Mouse (Mus musculus) heart, embryonic 15.5 days (tissue): ENCODE measurements around the gene Nkain2. TPM values are rescaled to one million over a fixed set of nuclear protein-coding genes. Genes with fewer than 3 reads are reported as not detected.

Experiments
- ATAC-seq: fragments of 200-750 bp; cut with Nextera tagmentation; replicated peaks from 2 replicates; pipeline ENCODE4 v1.8.0; 2017; ENCODE audit warnings: low read depth, moderate TSS enrichment; ENCODE audit not compliant: insufficient number of reproducible peaks, insufficient read depth, low FRiP score
- H3K27ac ChIP-seq: fragments of 300-500 bp; sonication (generic); 2 replicates; pipeline ENCODE4 v1.5.1; 2015; ENCODE audit warnings: mild to moderate bottlenecking, inconsistent platforms
- H3K27me3 ChIP-seq: fragments of 300-500 bp; sonication (generic); 2 replicates; pipeline ENCODE4 v1.6.1; 2015; ENCODE audit warnings: inconsistent platforms
- H3K36me3 ChIP-seq: fragments of 300-500 bp; sonication (generic); 2 replicates; pipeline ENCODE4 v1.6.1; 2015; ENCODE audit warnings: mild to moderate bottlenecking, inconsistent platforms
- H3K4me1 ChIP-seq: fragments of 300-500 bp; sonication (generic); replicated peaks from 2 replicates; pipeline ENCODE4 v1.6.1; 2015; ENCODE audit warnings: inconsistent platforms
- H3K4me2 ChIP-seq: fragments of 300-500 bp; sonication (generic); 2 replicates; pipeline ENCODE4 v1.6.1; 2015; ENCODE audit warnings: inconsistent platforms, mild to moderate bottlenecking, moderate library complexity
- H3K4me3 ChIP-seq: fragments of 300-500 bp; sonication (generic); 2 replicates; pipeline ENCODE4 v1.5.1; 2015; ENCODE audit warnings: mild to moderate bottlenecking, inconsistent platforms
- H3K9ac ChIP-seq: fragments of 300-500 bp; sonication (generic); 2 replicates; pipeline ENCODE4 v1.6.1; 2015; ENCODE audit warnings: mild to moderate bottlenecking, inconsistent platforms
- H3K9me3 ChIP-seq: fragments of 300-500 bp; sonication (generic); replicated peaks from 2 replicates; pipeline ENCODE4 v1.6.1; 2016; ENCODE audit warnings: inconsistent platforms
- WGBS: fragments of 180-500 bp; shearing (Covaris S2); methylation state at CpG from one replicate; pipeline ENCODE4 v1.1.7; 2015; ENCODE audit warnings: mixed read lengths; 5-methylcytosine and 5-hydroxymethylcytosine counted together
- polyA plus RNA-seq: library from polyadenylated mRNA; unstranded; fragments of >200 nt; fragmentation: Nextera tagmentation; extraction: Ambion mirVana; gene quantifications from 2 replicates; pipeline ENCODE4 v1.2.1, GENCODE M21; 2015

Gene Nkain2
- polyA plus RNA-seq = 0.50 and 0.62 TPM in 2 replicates

DNA sequence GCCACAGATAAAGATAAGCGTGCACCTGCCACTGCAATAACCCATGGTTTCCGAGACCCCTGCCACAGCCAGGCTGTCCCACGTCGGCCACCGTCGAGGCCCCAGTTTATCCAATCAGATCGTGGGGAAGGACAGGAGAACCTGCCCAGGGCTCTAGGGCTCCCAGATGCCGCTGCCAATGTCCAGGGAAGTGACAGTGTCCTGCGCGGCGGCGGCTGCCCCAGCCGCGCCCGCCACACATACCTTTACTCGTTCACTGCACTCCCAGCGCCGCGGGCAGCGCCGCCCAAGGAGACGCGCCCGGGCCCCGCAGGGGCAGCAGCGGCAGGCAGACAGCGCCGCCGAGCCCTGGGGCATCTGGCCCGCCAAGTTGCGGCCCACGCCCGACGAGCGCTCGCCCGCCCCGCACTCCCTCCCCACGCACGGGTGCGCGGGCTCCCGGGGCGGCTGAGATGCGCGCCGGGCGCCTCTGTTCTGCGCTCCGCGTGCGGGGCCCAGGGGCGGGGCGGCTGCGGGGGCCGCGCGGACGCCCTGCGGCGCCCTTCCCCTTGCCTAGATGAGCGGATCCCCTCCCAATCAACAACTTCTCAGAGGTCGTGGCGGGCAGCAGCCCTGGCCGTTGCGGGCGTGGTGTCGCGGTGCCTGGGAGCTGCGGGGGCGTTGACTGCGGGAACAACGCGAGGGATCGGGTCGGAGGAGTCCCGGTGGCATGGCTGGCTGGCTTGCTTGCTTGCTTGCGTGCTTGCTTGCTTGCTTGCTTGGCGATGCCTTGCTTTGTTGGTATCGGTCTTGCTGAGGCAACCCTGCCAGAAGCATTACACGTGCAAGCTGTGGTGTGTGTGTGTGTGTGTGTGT, at the start of gene Nkain2:
TSS of gene Nkain2 (minus strand) at position 811 of the 855 bp plus-strand sequence.
- under 1% methylated on average over 56 of the region's 81 CpGs for WGBS
- Histone ChIP-seq H3K9ac (peak within 1 kb of the TSS; percentile 73), H3K9me3 (no peaks in the 10 kb centered on the region), H3K4me1 (peaks cover 6% of the 10 kb centered on the region; the same call in 1 of the 2 replicates), H3K4me3 (peak within 1 kb of the TSS; percentile 84), H3K27me3 (0 out of 2 replicates have a peak, but pooled peaks cover 6% of the 10 kb centered on the region), H3K36me3 (no peaks in the 10 kb centered on the region), H3K27ac (no peak within 1 kb of the TSS), H3K4me2 (peak within 1 kb of the TSS; percentile 99)
- peak; percentile 47 for ATAC-seq

GRCm38 (mm10) chr10:32939853-32940252, 49.6 kb upstream of the Nkain2 start:
- H3K9me3 ChIP-seq = 0 out of 2 replicates have a peak, but pooled peaks cover 3% of the 10 kb centered on the region
- WGBS = 82% methylated on average over 3 of the region's 3 CpGs
- no peaks in the 10 kb centered on the region for H3K27me3 ChIP-seq
- no peak for ATAC-seq
- H3K36me3 ChIP-seq = no peaks in the 10 kb centered on the region
- H3K4me3 ChIP-seq = no peak overlapping the region
- H3K4me1 ChIP-seq = no peaks in the 10 kb centered on the region
- H3K27ac ChIP-seq = no peak overlapping the region
- H3K9ac ChIP-seq = no peak overlapping the region
- H3K4me2 ChIP-seq = no peak overlapping the region

GRCm38 (mm10) chr10:32895093-32895492, 4.8 kb upstream of the Nkain2 start:
- no peak overlapping the region for H3K4me2 ChIP-seq
- H3K9ac ChIP-seq = no peak overlapping the region
- no peaks in the 10 kb centered on the region for H3K4me1 ChIP-seq
- H3K9me3 ChIP-seq = no peaks in the 10 kb centered on the region
- no peak overlapping the region for H3K27ac ChIP-seq
- H3K4me3 ChIP-seq = no peak overlapping the region
- ATAC-seq = no peak
- no peaks in the 10 kb centered on the region for H3K27me3 ChIP-seq
- no peaks in the 10 kb centered on the region for H3K36me3 ChIP-seq

DNA sequence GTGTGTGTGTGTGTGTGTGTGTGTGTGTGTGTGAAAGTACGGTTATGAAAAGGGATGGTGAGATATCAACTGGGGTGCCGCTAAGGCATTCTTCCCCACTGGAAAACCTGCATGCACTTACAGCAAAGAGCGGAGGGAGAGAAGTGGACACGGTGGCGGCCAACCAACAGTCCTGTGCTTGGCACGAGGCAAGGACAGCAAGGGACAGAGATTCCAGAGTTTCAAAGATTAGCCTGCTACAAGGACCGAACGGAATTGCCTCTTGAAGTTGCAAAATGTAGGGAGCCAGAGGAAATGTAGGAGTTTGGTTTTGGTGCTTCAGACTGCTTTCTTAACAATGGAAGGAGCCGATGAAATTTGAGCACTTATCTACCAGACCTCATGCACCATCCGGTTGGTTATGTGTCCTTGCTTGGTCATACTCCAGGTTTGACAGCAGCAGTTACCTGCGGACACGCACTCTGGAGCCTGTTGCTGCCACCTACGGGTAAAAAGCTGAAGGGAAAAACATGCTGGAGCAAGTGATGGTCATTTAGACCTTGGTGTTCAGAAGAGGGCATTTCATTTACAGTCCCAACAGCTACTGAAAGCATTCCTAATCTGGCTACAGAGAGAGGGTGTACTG, 357 bp upstream of the Nkain2 start:
- Histone ChIP-seq H3K27ac (no peak overlapping the region), H3K36me3 (no peaks in the 10 kb centered on the region), H3K9ac (no peak overlapping the region), H3K4me2 (peak overlapping the region; percentile 99), H3K9me3 (no peaks in the 10 kb centered on the region), H3K27me3 (0 out of 2 replicates have a peak, but pooled peaks cover 6% of the 10 kb centered on the region), H3K4me1 (peaks cover 6% of the 10 kb centered on the region; the same call in 1 of the 2 replicates), H3K4me3 (peak overlapping the region; percentile 84)
- WGBS = under 1% methylated on average over 13 of the region's 13 CpGs
- ATAC-seq = peak; percentile 47; the same call in 1 of the 2 replicates

DNA sequence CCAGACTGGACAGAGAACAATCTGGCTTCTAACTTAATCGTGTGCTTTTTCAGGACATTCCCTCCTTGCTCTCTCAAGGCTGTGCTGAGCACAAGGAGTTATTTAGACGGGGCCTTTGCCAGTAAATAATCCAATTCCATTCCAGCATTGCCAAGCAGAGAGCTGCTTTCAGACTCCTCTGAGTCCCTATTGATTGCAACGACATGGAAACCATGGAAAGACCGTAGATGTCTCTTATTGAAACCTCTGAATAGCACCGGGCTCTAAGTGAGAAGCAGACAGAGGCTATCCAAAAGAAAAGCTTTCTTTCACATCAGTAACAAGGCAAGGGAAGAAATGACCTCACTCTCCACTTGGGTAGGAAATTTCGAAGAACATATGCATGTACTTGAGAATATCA, 8.3 kb downstream of the Nkain2 start:
- H3K36me3 ChIP-seq = no peaks in the 10 kb centered on the region
- H3K4me3 ChIP-seq = no peak overlapping the region
- no peaks in the 10 kb centered on the region for H3K27me3 ChIP-seq
- H3K9ac ChIP-seq = no peak overlapping the region
- no peak for ATAC-seq
- 67% methylated on average over 6 of the region's 6 CpGs for WGBS
- H3K4me1 ChIP-seq = no peaks in the 10 kb centered on the region
- no peak overlapping the region for H3K4me2 ChIP-seq
- no peak overlapping the region for H3K27ac ChIP-seq
- H3K9me3 ChIP-seq = no peaks in the 10 kb centered on the region

GRCm38 (mm10) chr10:32870691-32871406, 19.4 kb downstream of the Nkain2 start:
- Histone ChIP-seq H3K36me3 (no peaks in the 10 kb centered on the region), H3K4me2 (no peak overlapping the region), H3K27ac (no peak overlapping the region), H3K27me3 (no peaks in the 10 kb centered on the region), H3K9ac (no peak overlapping the region), H3K4me1 (no peaks in the 10 kb centered on the region), H3K9me3 (no peaks in the 10 kb centered on the region), H3K4me3 (no peak overlapping the region)
- 72% methylated on average over 1 of the region's 1 CpGs for WGBS
- ATAC-seq = no peak

DNA sequence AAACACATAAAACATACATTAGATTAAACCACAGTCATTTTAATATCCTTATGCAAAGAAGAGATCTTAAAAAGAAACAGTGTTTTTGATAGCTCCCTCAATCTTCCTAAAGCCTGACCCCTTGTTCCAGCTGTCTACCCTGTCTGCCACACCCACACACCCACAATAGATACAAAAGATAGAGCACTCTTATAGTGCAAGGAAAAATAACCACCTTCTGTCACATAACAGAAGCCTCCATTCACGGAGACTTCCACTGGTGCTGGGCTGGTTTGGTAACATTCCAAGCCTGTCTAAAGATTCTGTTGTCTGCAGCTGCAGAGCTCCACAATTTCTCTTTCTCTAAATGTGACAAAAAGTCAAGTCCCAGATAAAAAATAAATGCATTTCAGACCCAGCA, 20.7 kb downstream of the Nkain2 start:
- Histone ChIP-seq H3K4me1 (no peaks in the 10 kb centered on the region), H3K9ac (no peak overlapping the region), H3K9me3 (no peaks in the 10 kb centered on the region), H3K4me3 (no peak overlapping the region), H3K4me2 (no peak overlapping the region), H3K36me3 (no peaks in the 10 kb centered on the region), H3K27ac (no peak overlapping the region), H3K27me3 (no peaks in the 10 kb centered on the region)
- WGBS = 41% methylated on average over 1 of the region's 1 CpGs
- ATAC-seq = no peak

GRCm38 (mm10) chr10:32815210-32815883, 74.9 kb downstream of the Nkain2 start:
- WGBS = 76% methylated on average over 4 of the region's 4 CpGs
- no peaks in the 10 kb centered on the region for H3K4me1 ChIP-seq
- no peak for ATAC-seq
- H3K9me3 ChIP-seq = no peaks in the 10 kb centered on the region
- H3K27me3 ChIP-seq = no peaks in the 10 kb centered on the region
- no peak overlapping the region for H3K4me2 ChIP-seq
- H3K9ac ChIP-seq = no peak overlapping the region
- H3K36me3 ChIP-seq = no peaks in the 10 kb centered on the region
- H3K4me3 ChIP-seq = no peak overlapping the region
- no peak overlapping the region for H3K27ac ChIP-seq

DNA sequence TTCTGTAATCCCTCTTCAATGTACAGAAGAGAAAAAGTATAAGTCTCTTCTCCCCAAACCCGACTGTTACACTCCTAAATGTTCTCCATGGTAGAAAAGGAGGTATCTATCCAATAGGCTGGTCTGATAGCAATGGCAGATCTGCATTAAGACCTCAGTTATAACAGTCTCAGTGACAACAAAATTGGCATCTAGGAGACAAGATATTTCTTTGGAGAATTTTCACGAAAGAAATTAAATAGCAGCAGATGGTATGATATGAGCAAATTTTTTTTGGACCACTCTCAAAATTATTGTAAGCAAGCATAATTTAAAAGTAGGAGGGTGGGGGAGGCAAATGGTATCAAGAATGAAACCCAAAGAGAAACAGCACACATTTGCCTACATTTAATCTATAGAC, 94.0 kb downstream of the Nkain2 start:
- Histone ChIP-seq H3K9me3 (no peaks in the 10 kb centered on the region), H3K36me3 (no peaks in the 10 kb centered on the region), H3K4me2 (no peak overlapping the region), H3K4me3 (no peak overlapping the region), H3K27ac (no peak overlapping the region), H3K27me3 (no peaks in the 10 kb centered on the region), H3K9ac (no peak overlapping the region), H3K4me1 (no peaks in the 10 kb centered on the region)
- 57% methylated on average over 2 of the region's 2 CpGs for WGBS
- no peak for ATAC-seq

DNA sequence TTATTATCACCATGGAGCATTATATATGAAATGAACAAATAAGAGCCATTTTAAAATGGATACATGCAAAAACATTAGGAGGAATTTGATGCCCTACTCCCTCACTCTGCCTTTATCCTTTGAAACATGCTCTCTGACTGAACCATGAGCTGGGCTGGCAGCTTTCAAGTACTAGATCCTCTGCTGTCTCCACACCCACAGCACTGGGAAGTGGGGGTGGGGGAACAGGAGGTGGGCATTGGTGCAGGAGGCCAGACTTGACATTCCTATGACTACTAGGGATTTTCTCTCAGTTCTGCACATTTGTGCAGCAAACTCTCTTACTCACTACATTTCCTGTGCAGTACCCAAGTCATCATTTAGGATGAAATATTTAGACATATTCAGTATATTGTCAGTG, 99.7 kb downstream of the Nkain2 start:
- H3K4me2 ChIP-seq = no peak overlapping the region
- ATAC-seq = no peak
- no peaks in the 10 kb centered on the region for H3K9me3 ChIP-seq
- H3K4me3 ChIP-seq = no peak overlapping the region
- no peak overlapping the region for H3K9ac ChIP-seq
- H3K27ac ChIP-seq = no peak overlapping the region
- no peaks in the 10 kb centered on the region for H3K4me1 ChIP-seq
- no peaks in the 10 kb centered on the region for H3K27me3 ChIP-seq
- H3K36me3 ChIP-seq = no peaks in the 10 kb centered on the region
